Mouse (Mus musculus): ENCODE measurements around the gene 1110004F10Rik. TPM values are rescaled to one million over a fixed set of nuclear protein-coding genes. Genes with fewer than 3 reads are reported as not detected.

1110004F10Rik gene
- polyA plus RNA-seq, 1 experiment from 2014 or later, result 158 TPM

GRCm38 (mm10) chr7:116092710-116093465 is 53.7 kb downstream of the 1110004F10Rik start:
- peak; percentile 99 for DNase-seq (ENCODE audit: low spot score)
- TF ChIP-seq EP300 (IDR thresholded peaks at IDR 0.05), result no peak
- peak; percentile 69 for TF ChIP-seq CTCF (IDR thresholded peaks at IDR 0.05)
- ATAC-seq, result peak; percentile 100
- Histone ChIP-seq H3K27ac (ENCODE audit: low read length) (peak overlapping the region; percentile 88), H3K36me3 (ENCODE audit: insufficient read depth, low read length) (no peaks in the 10 kb centered on the region), H3K4me3 (ENCODE audit: low read depth, low read length) (peak overlapping the region; percentile 54), H3K9me3 (ENCODE audit: low read length) (no peaks in the 10 kb centered on the region), H3K4me2 (replicated peaks; ENCODE audit: low read depth, low read length) (peak overlapping the region; percentile 63), H3K4me1 (ENCODE audit: insufficient read depth, low read depth, low read length) (0 out of 2 replicates have a peak, but pooled peaks cover 5% of the 10 kb centered on the region), H3K27me3 (replicated peaks; ENCODE audit: insufficient read depth, low read length) (no peaks in the 10 kb centered on the region), H3K9ac (replicated peaks; ENCODE audit: low read depth) (peak overlapping the region; percentile 77)
- WGBS, result under 1% methylated on average over 38 of the region's 38 CpGs

- peak overlapping the region; percentile 88 for H3K27ac ChIP-seq (ENCODE audit: low read length)
- H3K36me3 ChIP-seq (ENCODE audit: insufficient read depth, low read length), result no peaks in the 10 kb centered on the region
- H3K4me3 ChIP-seq (ENCODE audit: low read depth, low read length), result peak overlapping the region; percentile 54
- DNase-seq (ENCODE audit: low spot score) (peak; percentile 85), ATAC-seq (peak; percentile 76)
- H3K9me3 ChIP-seq (ENCODE audit: low read length), result no peaks in the 10 kb centered on the region
- no peak for TF ChIP-seq EP300 (IDR thresholded peaks at IDR 0.05)
- TF ChIP-seq CTCF (IDR thresholded peaks at IDR 0.05), result peak; percentile 48
- under 1% methylated on average over 19 of the region's 19 CpGs for WGBS
- H3K9ac ChIP-seq (replicated peaks; ENCODE audit: low read depth), result peak overlapping the region; percentile 77
- 0 out of 2 replicates have a peak, but pooled peaks cover 5% of the 10 kb centered on the region for H3K4me1 ChIP-seq (ENCODE audit: insufficient read depth, low read depth, low read length)
- H3K27me3 ChIP-seq (replicated peaks; ENCODE audit: insufficient read depth, low read length), result no peaks in the 10 kb centered on the region
- H3K4me2 ChIP-seq (replicated peaks; ENCODE audit: low read depth, low read length), result peak overlapping the region; percentile 63
These were observed 54.3 kb downstream of the 1110004F10Rik start for GRCm38 (mm10) chr7:116093466-116093850.

GRCm38 (mm10) chr7:116099952-116100528 is 60.8 kb downstream of the 1110004F10Rik start:
- H3K27ac ChIP-seq (ENCODE audit: low read length), result no peak overlapping the region
- DNase-seq (ENCODE audit: low spot score), result no peak
- H3K9ac ChIP-seq (replicated peaks; ENCODE audit: low read depth), result no peak overlapping the region
- H3K4me2 ChIP-seq (replicated peaks; ENCODE audit: low read depth, low read length), result no peak overlapping the region
- no peaks in the 10 kb centered on the region for H3K27me3 ChIP-seq (replicated peaks; ENCODE audit: insufficient read depth, low read length)
- no peak overlapping the region for H3K4me3 ChIP-seq (ENCODE audit: low read depth, low read length)
- H3K9me3 ChIP-seq (ENCODE audit: low read length), result no peaks in the 10 kb centered on the region
- no peak for ATAC-seq
- no peak for TF ChIP-seq EP300 (IDR thresholded peaks at IDR 0.05)
- TF ChIP-seq CTCF (IDR thresholded peaks at IDR 0.05), result no peak
- H3K36me3 ChIP-seq (ENCODE audit: insufficient read depth, low read length), result peaks cover 5% of the 10 kb centered on the region; the same call in 1 of the 2 replicates
- no peaks in the 10 kb centered on the region for H3K4me1 ChIP-seq (ENCODE audit: insufficient read depth, low read depth, low read length)
- 89% methylated on average over 7 of the region's 7 CpGs for WGBS

- Histone ChIP-seq H3K4me2 (replicated peaks; ENCODE audit: low read depth, low read length) (no peak overlapping the region), H3K36me3 (ENCODE audit: insufficient read depth, low read length) (peaks cover 5% of the 10 kb centered on the region; the same call in 1 of the 2 replicates), H3K9me3 (ENCODE audit: low read length) (no peaks in the 10 kb centered on the region), H3K4me3 (ENCODE audit: low read depth, low read length) (no peak overlapping the region), H3K9ac (replicated peaks; ENCODE audit: low read depth) (no peak overlapping the region), H3K4me1 (ENCODE audit: insufficient read depth, low read depth, low read length) (no peaks in the 10 kb centered on the region), H3K27ac (ENCODE audit: low read length) (no peak overlapping the region), H3K27me3 (replicated peaks; ENCODE audit: insufficient read depth, low read length) (no peaks in the 10 kb centered on the region)
- WGBS, result 98% methylated on average over 9 of the region's 9 CpGs
- DNase-seq (ENCODE audit: low spot score) (no peak), ATAC-seq (no peak)
- TF ChIP-seq EP300 (IDR thresholded peaks at IDR 0.05), result no peak
- TF ChIP-seq CTCF (IDR thresholded peaks at IDR 0.05), result no peak
These were observed 63.9 kb downstream of the 1110004F10Rik start for GRCm38 (mm10) chr7:116103091-116103490.

GRCm38 (mm10) chr7:116110661-116111060 is 71.5 kb downstream of the 1110004F10Rik start:
- Histone ChIP-seq H3K9ac (replicated peaks; ENCODE audit: low read depth) (no peak overlapping the region), H3K27me3 (replicated peaks; ENCODE audit: insufficient read depth, low read length) (no peaks in the 10 kb centered on the region), H3K36me3 (ENCODE audit: insufficient read depth, low read length) (no peaks in the 10 kb centered on the region; the same call in 1 of the 2 replicates), H3K4me3 (ENCODE audit: low read depth, low read length) (no peak overlapping the region), H3K9me3 (ENCODE audit: low read length) (no peaks in the 10 kb centered on the region), H3K27ac (ENCODE audit: low read length) (no peak overlapping the region), H3K4me2 (replicated peaks; ENCODE audit: low read depth, low read length) (no peak overlapping the region), H3K4me1 (ENCODE audit: insufficient read depth, low read depth, low read length) (no peaks in the 10 kb centered on the region)
- 63% methylated on average over 3 of the region's 3 CpGs for WGBS
- no peak for TF ChIP-seq CTCF (IDR thresholded peaks at IDR 0.05)
- TF ChIP-seq EP300 (IDR thresholded peaks at IDR 0.05), result no peak
- ATAC-seq (no peak), DNase-seq (ENCODE audit: low spot score) (no peak)

- H3K4me2 ChIP-seq (replicated peaks; ENCODE audit: low read depth, low read length), result no peak overlapping the region
- no peaks in the 10 kb centered on the region for H3K9me3 ChIP-seq (ENCODE audit: low read length)
- H3K4me3 ChIP-seq (ENCODE audit: low read depth, low read length), result no peak overlapping the region
- DNase-seq (ENCODE audit: low spot score) (no peak), ATAC-seq (no peak)
- H3K27ac ChIP-seq (ENCODE audit: low read length), result no peak overlapping the region
- no peaks in the 10 kb centered on the region; the same call in 1 of the 2 replicates for H3K36me3 ChIP-seq (ENCODE audit: insufficient read depth, low read length)
- WGBS, result 81% methylated on average over 6 of the region's 6 CpGs
- TF ChIP-seq CTCF (IDR thresholded peaks at IDR 0.05) (no peak), EP300 (IDR thresholded peaks at IDR 0.05) (no peak)
- H3K9ac ChIP-seq (replicated peaks; ENCODE audit: low read depth), result no peak overlapping the region
- no peaks in the 10 kb centered on the region for H3K27me3 ChIP-seq (replicated peaks; ENCODE audit: insufficient read depth, low read length)
- H3K4me1 ChIP-seq (ENCODE audit: insufficient read depth, low read depth, low read length), result no peaks in the 10 kb centered on the region
These were observed 72.3 kb downstream of the 1110004F10Rik start for GRCm38 (mm10) chr7:116111546-116111945.

Measured in lung, postnatal 0 days (tissue).